Mouse (Mus musculus) testis, adult 2 months (tissue): ENCODE measurements around the gene Bex6.

ENCODE experiments used
- CTCF ChIP-seq: fragments of 200-500 bp; IDR thresholded peaks from 2 replicates; pipeline ENCODE4 v1.5.1; 2012; ENCODE audit warnings: low read depth, mild to moderate bottlenecking, inconsistent platforms, low read length, moderate library complexity; ENCODE audit not compliant: control insufficient read depth, insufficient read depth, insufficient replicate concordance
- POLR2A ChIP-seq: fragments of 200-500 bp; IDR thresholded peaks from 2 replicates; pipeline ENCODE4 v1.6.1; 2012; ENCODE audit warnings: low read depth, mild to moderate bottlenecking, inconsistent platforms, low read length, moderate library complexity; ENCODE audit not compliant: control insufficient read depth

- TF ChIP-seq CTCF = no peak
- no peak for TF ChIP-seq POLR2A
Measured at GRCm38 (mm10) chr16:32133148-32133547, 46.5 kb upstream of the Bex6 start.
